Mouse (Mus musculus): ENCODE data around the gene 1700001C19Rik.

GRCm38 (mm10) chr17:47438611-47439010 is 1.4 kb upstream of the 1700001C19Rik start:
- TF ChIP-seq CTCF (IDR thresholded peaks at IDR 0.05; ENCODE audit: control insufficient read depth, insufficient read depth, insufficient read length) (no peak), MAX (IDR thresholded peaks at IDR 0.05) (no peak), USF1 (IDR thresholded peaks at IDR 0.05; ENCODE audit: low read depth) (no peak), MYOG (IDR thresholded peaks at IDR 0.05; ENCODE audit: control insufficient read depth, extremely low read depth, insufficient read length) (no peak), MYOD1 (IDR thresholded peaks at IDR 0.05; ENCODE audit: control insufficient read depth, insufficient read length, low read depth) (no peak), CEBPB (IDR thresholded peaks at IDR 0.05; ENCODE audit: low read depth) (no peak)
